Mouse (Mus musculus) neural tube, embryonic 12.5 days (tissue): ENCODE results near the gene Plk5. TPM values are rescaled to one million over a fixed set of nuclear protein-coding genes. Genes with fewer than 3 reads are reported as not detected.
"Not testable (repeated sequence)": the region's sequence is repeated elsewhere in the genome, so short reads cannot be mapped to it uniquely, and the experiment has no call there.

Experiments
- ATAC-seq: fragments of 200-750 bp; cut with Nextera tagmentation; 2 replicates; pipeline ENCODE4 v1.8.0; 2017; ENCODE audit warnings: low read depth, mild to moderate bottlenecking, moderate TSS enrichment, moderate library complexity; ENCODE audit not compliant: low FRiP score
- H3K27ac ChIP-seq: fragments of 300-500 bp; sonication (generic); 2 replicates; pipeline ENCODE4 v1.5.1; 2016
- H3K27me3 ChIP-seq: fragments of 300-500 bp; sonication (generic); replicated peaks from 2 replicates; pipeline ENCODE4 v1.6.1; 2016; ENCODE audit warnings: mild to moderate bottlenecking
- H3K36me3 ChIP-seq: fragments of 300-500 bp; sonication (generic); 2 replicates; pipeline ENCODE4 v1.6.1; 2016; ENCODE audit warnings: mild to moderate bottlenecking
- H3K4me1 ChIP-seq: fragments of 300-500 bp; sonication (generic); 2 replicates; pipeline ENCODE4 v1.6.1; 2016
- H3K4me2 ChIP-seq: fragments of 300-500 bp; sonication (generic); replicated peaks from 2 replicates; pipeline ENCODE4 v1.6.1; 2016; ENCODE audit warnings: mild to moderate bottlenecking
- H3K4me3 ChIP-seq: fragments of 300-500 bp; sonication (generic); 2 replicates; pipeline ENCODE4 v1.5.1; 2016
- H3K9ac ChIP-seq: fragments of 300-500 bp; sonication (generic); 2 replicates; pipeline ENCODE4 v1.6.1; 2016; ENCODE audit warnings: mild to moderate bottlenecking
- H3K9me3 ChIP-seq: fragments of 300-500 bp; sonication (generic); 2 replicates; pipeline ENCODE4 v1.6.1; 2016; ENCODE audit warnings: mild to moderate bottlenecking
- WGBS: fragments of 180-500 bp; shearing (Covaris S2); methylation state at CpG from one replicate; pipeline ENCODE4 v1.1.7; 2016; 5-methylcytosine and 5-hydroxymethylcytosine counted together
- polyA plus RNA-seq: library from polyadenylated mRNA; unstranded; fragments of >200 nt; fragmentation: Nextera tagmentation; extraction: Ambion mirVana; gene quantifications from 2 replicates; pipeline ENCODE4 v1.2.1, GENCODE M21; 2016

Gene Plk5
- polyA plus RNA-seq, 1 experiment from 2014 or later: 0.29 TPM

DNA sequence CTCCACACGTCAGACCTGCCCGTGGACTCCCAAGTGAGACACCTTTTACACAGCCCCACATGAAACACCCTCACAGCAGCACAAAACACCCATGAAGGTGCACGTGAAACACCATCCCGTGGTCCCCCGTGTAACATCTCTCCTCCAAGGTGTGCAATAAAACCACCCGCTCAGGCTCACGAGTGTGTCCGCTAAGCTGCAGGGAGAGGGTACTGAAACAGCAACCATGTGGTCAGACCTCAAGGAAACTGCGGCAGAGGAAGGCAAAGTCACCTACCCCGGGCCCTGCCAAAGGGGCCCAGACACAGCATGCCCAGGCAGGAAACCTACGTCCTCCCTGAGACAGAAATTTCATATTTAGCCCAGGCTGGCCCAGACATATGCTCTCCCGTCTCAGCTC is 20.0 kb upstream of the Plk5 start:
- Histone ChIP-seq H3K36me3 (no peaks in the 10 kb centered on the region), H3K4me1 (peaks cover 7% of the 10 kb centered on the region; the same call in 1 of the 2 replicates), H3K9ac (no peak overlapping the region), H3K27ac (no peak overlapping the region), H3K4me3 (no peak overlapping the region), H3K4me2 (no peak overlapping the region), H3K9me3 (no peaks in the 10 kb centered on the region), H3K27me3 (peaks cover 32% of the 10 kb centered on the region)
- ATAC-seq: no peak
- WGBS: 87% methylated on average over 12 of the region's 12 CpGs

DNA sequence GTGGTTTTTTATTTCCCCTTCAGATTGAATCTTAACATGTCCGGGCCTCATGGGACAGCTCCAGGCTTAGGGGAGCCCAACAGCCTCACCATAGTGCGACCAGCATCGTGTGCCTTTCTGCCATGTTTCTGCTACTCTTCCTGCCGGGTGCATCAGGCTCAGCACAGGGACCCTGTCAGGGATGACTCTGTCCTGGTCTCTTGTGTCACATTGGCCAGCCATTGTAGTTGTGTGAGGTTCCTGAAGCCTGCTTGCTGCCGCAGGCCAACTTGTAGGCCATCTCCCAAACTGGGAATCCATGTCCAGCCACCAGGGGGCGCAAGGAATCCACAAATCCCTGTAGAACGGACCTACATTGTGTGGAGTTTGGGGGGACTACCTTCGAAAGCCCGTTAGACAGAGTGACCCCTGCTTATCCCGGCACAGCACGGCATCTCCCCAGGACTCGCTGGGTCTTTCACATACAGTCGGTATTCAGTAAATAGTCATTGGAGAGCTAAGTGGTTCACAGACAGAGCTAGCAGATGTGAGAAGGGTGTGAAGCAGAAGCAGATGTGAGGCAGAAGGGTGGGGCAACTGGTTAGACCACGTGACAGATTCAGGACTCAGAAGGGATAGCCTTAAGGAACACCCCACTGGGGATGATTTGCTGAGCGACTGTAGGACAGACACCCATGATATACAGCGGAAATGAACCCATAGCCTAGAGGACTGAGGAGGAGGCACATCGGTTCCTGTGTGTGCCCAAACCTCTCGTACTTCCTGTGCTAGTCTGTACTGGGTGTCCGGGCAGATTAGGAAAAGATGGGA is 16.1 kb upstream of the Plk5 start:
- ATAC-seq: no peak
- no peaks in the 10 kb centered on the region for H3K36me3 ChIP-seq
- WGBS: 23% methylated on average over 19 of the region's 19 CpGs
- H3K4me1 ChIP-seq: peaks cover 35% of the 10 kb centered on the region
- no peak overlapping the region for H3K4me3 ChIP-seq
- H3K9ac ChIP-seq: no peak overlapping the region
- H3K9me3 ChIP-seq: no peaks in the 10 kb centered on the region
- no peak overlapping the region for H3K27ac ChIP-seq
- peaks cover 61% of the 10 kb centered on the region for H3K27me3 ChIP-seq
- H3K4me2 ChIP-seq: peak overlapping the region; percentile 36

DNA sequence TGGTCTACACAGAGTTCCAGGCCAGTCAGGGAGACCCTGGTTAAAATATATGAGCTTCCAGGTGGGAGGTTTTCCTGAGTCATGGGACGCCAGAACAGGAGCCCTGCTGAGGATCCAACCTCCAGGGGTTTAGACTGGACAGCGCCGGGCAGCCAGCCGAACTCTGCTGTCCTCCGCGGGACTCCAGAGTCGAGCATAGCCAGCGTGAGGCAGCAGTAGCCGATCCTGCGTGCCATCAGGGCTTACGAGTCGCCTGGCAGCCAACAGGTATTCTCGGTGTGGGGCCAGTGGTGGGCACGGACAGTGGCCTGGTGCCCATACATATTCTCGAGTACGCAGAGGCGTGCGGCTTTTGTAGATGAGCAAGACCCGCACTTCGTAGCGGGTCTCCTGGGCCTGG is 15.2 kb upstream of the Plk5 start:
- no peak overlapping the region for H3K27ac ChIP-seq
- H3K36me3 ChIP-seq: no peaks in the 10 kb centered on the region
- 12% methylated on average over 21 of the region's 21 CpGs for WGBS
- H3K9me3 ChIP-seq: no peaks in the 10 kb centered on the region
- peaks cover 65% of the 10 kb centered on the region for H3K27me3 ChIP-seq
- H3K4me2 ChIP-seq: no peak overlapping the region
- no peak overlapping the region for H3K4me3 ChIP-seq
- no peak overlapping the region for H3K9ac ChIP-seq
- ATAC-seq: no peak
- peaks cover 37% of the 10 kb centered on the region for H3K4me1 ChIP-seq

- Histone ChIP-seq H3K27ac (no peak overlapping the region), H3K27me3 (peaks cover 70% of the 10 kb centered on the region), H3K4me1 (peaks cover 37% of the 10 kb centered on the region), H3K9ac (no peak overlapping the region), H3K4me3 (0 out of 2 replicates have a peak overlapping the region, but pooled peaks have one; percentile 30), H3K36me3 (no peaks in the 10 kb centered on the region), H3K4me2 (peak overlapping the region; percentile 61), H3K9me3 (no peaks in the 10 kb centered on the region)
- ATAC-seq: no peak
- 2% methylated on average over 47 of the region's 47 CpGs for WGBS
Observed at GRCm38 (mm10) chr10:80341491-80342304, 14.6 kb upstream of the Plk5 start.

- ATAC-seq: peak; percentile 10; the same call in 1 of the 2 replicates
- Histone ChIP-seq H3K9ac (no peak overlapping the region), H3K4me1 (peaks cover 37% of the 10 kb centered on the region), H3K36me3 (no peaks in the 10 kb centered on the region), H3K27me3 (peaks cover 74% of the 10 kb centered on the region), H3K4me3 (peak overlapping the region; percentile 30), H3K4me2 (peak overlapping the region; percentile 61), H3K9me3 (no peaks in the 10 kb centered on the region), H3K27ac (no peak overlapping the region)
- 2% methylated on average over 26 of the region's 26 CpGs for whole genome bisulfite sequencing
Observed at GRCm38 (mm10) chr10:80342305-80342748, 13.9 kb upstream of the Plk5 start.

GRCm38 (mm10) chr10:80342749-80343424 is 13.4 kb upstream of the Plk5 start:
- peak overlapping the region; percentile 61 for H3K4me2 ChIP-seq
- H3K9ac ChIP-seq: no peak overlapping the region
- H3K4me3 ChIP-seq: peak overlapping the region; percentile 30
- no peaks in the 10 kb centered on the region for H3K36me3 ChIP-seq
- ATAC-seq: peak; percentile 64
- peaks cover 80% of the 10 kb centered on the region for H3K27me3 ChIP-seq
- H3K4me1 ChIP-seq: peaks cover 39% of the 10 kb centered on the region
- under 1% methylated on average over 32 of the region's 33 CpGs for WGBS
- no peak overlapping the region for H3K27ac ChIP-seq
- H3K9me3 ChIP-seq: no peaks in the 10 kb centered on the region

DNA sequence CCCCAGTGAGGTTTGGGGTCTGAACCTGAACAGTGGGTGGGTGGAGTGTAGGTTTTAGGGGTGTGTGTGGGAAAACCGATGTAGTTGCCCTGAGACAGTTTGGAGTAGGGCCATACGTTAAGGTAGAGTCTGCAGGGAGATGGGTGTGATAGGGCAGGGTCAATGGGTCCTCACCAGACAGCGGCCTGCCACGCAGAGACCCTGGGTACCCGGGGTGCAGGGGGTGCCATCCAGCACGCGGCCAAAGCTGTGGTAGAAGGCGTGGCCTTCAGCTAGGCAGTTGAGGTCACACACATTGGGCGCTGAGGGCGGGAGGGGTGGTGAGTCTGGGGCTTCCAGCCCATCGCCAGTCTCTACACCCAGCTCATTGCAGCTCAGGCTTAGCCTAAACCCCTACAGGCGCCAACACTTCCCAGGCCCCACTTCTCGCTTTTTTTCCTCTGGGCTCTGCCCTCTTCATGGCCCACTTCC is 12.8 kb upstream of the Plk5 start:
- peaks cover 44% of the 10 kb centered on the region for H3K4me1 ChIP-seq
- H3K36me3 ChIP-seq: no peaks in the 10 kb centered on the region
- H3K4me2 ChIP-seq: peak overlapping the region; percentile 61
- ATAC-seq: peak; percentile 8; the same call in 1 of the 2 replicates
- H3K4me3 ChIP-seq: peak overlapping the region; percentile 30; the same call in 1 of the 2 replicates
- peaks cover 85% of the 10 kb centered on the region for H3K27me3 ChIP-seq
- no peaks in the 10 kb centered on the region for H3K9me3 ChIP-seq
- WGBS: 26% methylated on average over 13 of the region's 13 CpGs
- no peak overlapping the region for H3K27ac ChIP-seq
- H3K9ac ChIP-seq: no peak overlapping the region

- Histone ChIP-seq H3K4me3 (no peak overlapping the region), H3K27me3 (peaks cover 93% of the 10 kb centered on the region), H3K36me3 (no peaks in the 10 kb centered on the region), H3K4me1 (peaks cover 52% of the 10 kb centered on the region), H3K27ac (no peak overlapping the region), H3K9me3 (no peaks in the 10 kb centered on the region), H3K9ac (no peak overlapping the region), H3K4me2 (no peak overlapping the region)
- WGBS: 35% methylated on average over 9 of the region's 9 CpGs
- ATAC-seq: no peak
Observed at GRCm38 (mm10) chr10:80344131-80344661, 12.1 kb upstream of the Plk5 start.

- Histone ChIP-seq H3K9me3 (no peaks in the 10 kb centered on the region), H3K36me3 (no peaks in the 10 kb centered on the region), H3K4me3 (no peak overlapping the region), H3K9ac (no peak overlapping the region), H3K4me1 (peaks cover 48% of the 10 kb centered on the region), H3K27me3 (peaks cover 96% of the 10 kb centered on the region), H3K4me2 (0 out of 2 replicates have a peak overlapping the region, but pooled peaks have one; percentile 16), H3K27ac (no peak overlapping the region)
- WGBS: 3% methylated on average over 16 of the region's 16 CpGs
- no peak for ATAC-seq
Observed at GRCm38 (mm10) chr10:80345122-80345521, 11.1 kb upstream of the Plk5 start.

- not testable (repeated sequence) for H3K9me3 ChIP-seq, H3K4me3 ChIP-seq, H3K4me2 ChIP-seq, ATAC-seq, H3K36me3 ChIP-seq, H3K9ac ChIP-seq, H3K27ac ChIP-seq
- WGBS: 75% methylated on average over 6 of the region's 6 CpGs
- Histone ChIP-seq H3K4me1 (peaks cover 45% of the 10 kb centered on the region), H3K27me3 (peaks cover 96% of the 10 kb centered on the region)
Observed at GRCm38 (mm10) chr10:80345929-80346328, 10.3 kb upstream of the Plk5 start.

DNA sequence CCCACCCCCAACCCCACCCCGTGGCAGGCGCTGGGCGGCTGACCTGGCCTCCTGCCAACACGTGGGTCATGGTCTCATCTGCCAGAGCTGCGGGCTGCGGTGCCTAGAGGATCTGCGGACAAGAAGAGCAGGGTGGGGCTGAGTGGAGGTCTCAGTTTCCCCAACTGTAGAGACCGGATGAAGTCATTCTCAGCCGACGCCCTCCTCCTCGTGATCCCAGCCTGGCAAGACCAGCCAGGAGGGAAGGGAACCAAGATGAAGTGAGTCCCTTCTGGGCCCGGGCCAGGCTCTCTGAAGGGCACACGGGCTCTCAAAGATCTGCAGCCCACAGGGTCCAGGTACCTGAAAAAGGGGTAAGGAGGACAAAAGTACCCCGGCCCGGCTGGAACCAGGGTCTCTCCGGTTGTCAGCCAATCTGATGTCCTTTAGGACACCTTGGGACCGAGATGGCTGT is 8.7 kb upstream of the Plk5 start:
- Histone ChIP-seq H3K4me3 (no peak overlapping the region), H3K4me2 (peak overlapping the region; percentile 43), H3K27me3 (peaks cover 94% of the 10 kb centered on the region), H3K27ac (no peak overlapping the region), H3K36me3 (no peaks in the 10 kb centered on the region), H3K9me3 (no peaks in the 10 kb centered on the region), H3K9ac (no peak overlapping the region), H3K4me1 (peaks cover 34% of the 10 kb centered on the region)
- WGBS: 14% methylated on average over 17 of the region's 17 CpGs
- no peak for ATAC-seq
